Mouse (Mus musculus) midbrain, embryonic 16.5 days (tissue): ENCODE results near the gene Psmc5. TPM values are rescaled to one million over a fixed set of nuclear protein-coding genes. Genes with fewer than 3 reads are reported as not detected.
"Not testable (repeated sequence)": the region's sequence is repeated elsewhere in the genome, so short reads cannot be mapped to it uniquely, and the experiment has no call there.

Experiments used
- ATAC-seq: fragments of 200-750 bp; cut with Nextera tagmentation; 2 replicates; pipeline ENCODE4 v1.8.0; 2017; ENCODE audit warnings: moderate TSS enrichment
- H3K27ac ChIP-seq: fragments of 300-500 bp; sonication (generic); 2 replicates; pipeline ENCODE4 v1.5.1; 2014; ENCODE audit warnings: mild to moderate bottlenecking, low read length, mixed read lengths
- H3K27me3 ChIP-seq: fragments of 300-500 bp; sonication (generic); 2 replicates; pipeline ENCODE4 v1.6.1; 2014; ENCODE audit warnings: low read depth, low read length, mixed read lengths; ENCODE audit not compliant: control insufficient read depth, insufficient read depth
- H3K36me3 ChIP-seq: fragments of 300-500 bp; sonication (generic); 2 replicates; pipeline ENCODE4 v1.6.1; 2014; ENCODE audit warnings: mild to moderate bottlenecking, low read length, moderate library complexity, mixed read lengths; ENCODE audit not compliant: control insufficient read depth, insufficient read depth
- H3K4me1 ChIP-seq: fragments of 300-500 bp; sonication (generic); 2 replicates; pipeline ENCODE4 v1.6.1; 2014; ENCODE audit warnings: mild to moderate bottlenecking, low read length, mixed read lengths; ENCODE audit not compliant: control insufficient read depth, insufficient read depth
- H3K4me2 ChIP-seq: fragments of 300-500 bp; sonication (generic); 2 replicates; pipeline ENCODE4 v1.6.1; 2014; ENCODE audit warnings: mild to moderate bottlenecking, low read length, mixed read lengths
- H3K4me3 ChIP-seq: fragments of 300-500 bp; sonication (generic); 2 replicates; pipeline ENCODE4 v1.5.1; 2014; ENCODE audit warnings: low read depth, mild to moderate bottlenecking, low read length, moderate library complexity, mixed read lengths
- H3K9ac ChIP-seq: fragments of 300-500 bp; sonication (generic); 2 replicates; pipeline ENCODE4 v1.6.1; 2014; ENCODE audit warnings: low read depth, low read length, mixed read lengths
- H3K9me3 ChIP-seq: fragments of 300-500 bp; sonication (generic); replicated peaks from 2 replicates; pipeline ENCODE4 v1.6.1; 2014; ENCODE audit warnings: mild to moderate bottlenecking, low read length, mixed read lengths; ENCODE audit not compliant: control insufficient read depth, poor library complexity, severe bottlenecking
- WGBS: fragments of 180-500 bp; shearing (Covaris S2); extraction: QIAGEN DNeasy Blood & Tissue Kit; methylation state at CpG from one replicate; pipeline ENCODE4 v1.1.7; 2014; 5-methylcytosine and 5-hydroxymethylcytosine counted together
- polyA plus RNA-seq: library from polyadenylated mRNA; unstranded; fragments of >200 nt; fragmentation: Nextera tagmentation; extraction: Ambion mirVana; gene quantifications from 2 replicates; pipeline ENCODE4 v1.2.1, GENCODE M21; 2015

Gene Psmc5
- polyA plus RNA-seq, result 278 and 285 TPM in 2 replicates

- Histone ChIP-seq H3K27me3 (no peaks in the 10 kb centered on the region), H3K4me1 (peaks cover 19% of the 10 kb centered on the region), H3K4me2 (peak within 1 kb of the TSS; percentile 98), H3K27ac (peak within 1 kb of the TSS; percentile 80), H3K36me3 (peaks cover 20% of the 10 kb centered on the region), H3K4me3 (peak within 1 kb of the TSS; percentile 71), H3K9me3 (no peaks in the 10 kb centered on the region), H3K9ac (peak within 1 kb of the TSS; percentile 76)
- WGBS, result under 1% methylated on average over 42 of the region's 42 CpGs
- ATAC-seq, result peak; percentile 95
These were observed at the start of gene Psmc5, which contains the start of gene Ftsj3 for GRCm38 (mm10) chr11:106255685-106256451. Gene Psmc5, plus strand, starts transcription at chr11:106256154. Gene Ftsj3, minus strand, starts transcription at chr11:106256079.

GRCm38 (mm10) chr11:106212771-106213170, 43.2 kb upstream of the Psmc5 start:
- ATAC-seq, result no peak
- H3K4me1 ChIP-seq, result peaks cover 16% of the 10 kb centered on the region
- H3K4me2 ChIP-seq, result no peak overlapping the region
- no peak overlapping the region for H3K4me3 ChIP-seq
- H3K27ac ChIP-seq, result no peak overlapping the region
- no peaks in the 10 kb centered on the region for H3K9me3 ChIP-seq
- no peak overlapping the region for H3K9ac ChIP-seq
- WGBS, result 92% methylated on average over 8 of the region's 8 CpGs
- no peaks in the 10 kb centered on the region for H3K27me3 ChIP-seq
- peaks cover 28% of the 10 kb centered on the region for H3K36me3 ChIP-seq

GRCm38 (mm10) chr11:106214856-106215255, 41.1 kb upstream of the Psmc5 start:
- Histone ChIP-seq H3K4me3 (no peak overlapping the region; the same call in 1 of the 2 replicates), H3K27ac (no peak overlapping the region), H3K4me1 (peaks cover 32% of the 10 kb centered on the region), H3K36me3 (peaks cover 16% of the 10 kb centered on the region), H3K4me2 (peak overlapping the region; percentile 67; the same call in 1 of the 2 replicates), H3K27me3 (no peaks in the 10 kb centered on the region), H3K9ac (no peak overlapping the region), H3K9me3 (no peaks in the 10 kb centered on the region)
- ATAC-seq, result no peak
- WGBS, result 96% methylated on average over 5 of the region's 5 CpGs

- H3K4me1 ChIP-seq, result peaks cover 35% of the 10 kb centered on the region
- ATAC-seq, result no peak
- peak overlapping the region; percentile 95; the same call in 1 of the 2 replicates for H3K27ac ChIP-seq
- H3K9me3 ChIP-seq, result no peaks in the 10 kb centered on the region
- peaks cover 12% of the 10 kb centered on the region for H3K36me3 ChIP-seq
- H3K4me3 ChIP-seq, result peak overlapping the region; percentile 98
- H3K9ac ChIP-seq, result peak overlapping the region; percentile 83
- WGBS, result 27% methylated on average over 7 of the region's 7 CpGs
- H3K4me2 ChIP-seq, result peak overlapping the region; percentile 67
- H3K27me3 ChIP-seq, result no peaks in the 10 kb centered on the region
These were observed 40.5 kb upstream of the Psmc5 start for GRCm38 (mm10) chr11:106215450-106215859.

GRCm38 (mm10) chr11:106215927-106216729, 39.8 kb upstream of the Psmc5 start, which contains the start of gene Ccdc47:
Gene Ccdc47, minus strand, starts transcription at chr11:106216344.
- no peaks in the 10 kb centered on the region for H3K27me3 ChIP-seq
- no peaks in the 10 kb centered on the region for H3K9me3 ChIP-seq
- ATAC-seq, result peak; percentile 99
- H3K9ac ChIP-seq, result peak within 1 kb of the TSS; percentile 96
- H3K36me3 ChIP-seq, result peaks cover 7% of the 10 kb centered on the region; the same call in 1 of the 2 replicates
- peak within 1 kb of the TSS; percentile 98 for H3K4me3 ChIP-seq
- under 1% methylated on average over 46 of the region's 46 CpGs for WGBS
- H3K27ac ChIP-seq, result peak within 1 kb of the TSS; percentile 95
- H3K4me2 ChIP-seq, result peak within 1 kb of the TSS; percentile 73
- peaks cover 35% of the 10 kb centered on the region for H3K4me1 ChIP-seq

- under 1% methylated on average over 69 of the region's 70 CpGs for WGBS
- Histone ChIP-seq H3K4me3 (peak within 1 kb of the TSS; percentile 98), H3K9me3 (no peaks in the 10 kb centered on the region), H3K36me3 (peaks cover under 1% of the 10 kb centered on the region; the same call in 1 of the 2 replicates), H3K27me3 (no peaks in the 10 kb centered on the region), H3K4me2 (peak within 1 kb of the TSS; percentile 73), H3K9ac (peak within 1 kb of the TSS; percentile 96), H3K27ac (peak within 1 kb of the TSS; percentile 95), H3K4me1 (peaks cover 35% of the 10 kb centered on the region)
- peak; percentile 96 for ATAC-seq
These were observed 39.0 kb upstream of the Psmc5 start, which contains the start of gene Ddx42 for GRCm38 (mm10) chr11:106216730-106217490. Gene Ddx42, plus strand, starts transcription at chr11:106216926.

- no peak for ATAC-seq
- Histone ChIP-seq H3K4me1 (peaks cover 25% of the 10 kb centered on the region), H3K9me3 (no peaks in the 10 kb centered on the region), H3K27me3 (no peaks in the 10 kb centered on the region), H3K36me3 (peaks cover 5% of the 10 kb centered on the region; the same call in 1 of the 2 replicates), H3K9ac (no peak overlapping the region), H3K4me2 (no peak overlapping the region), H3K27ac (no peak overlapping the region), H3K4me3 (no peak overlapping the region)
- 93% methylated on average over 3 of the region's 3 CpGs for WGBS
These were observed 35.4 kb upstream of the Psmc5 start for GRCm38 (mm10) chr11:106220603-106221002.

GRCm38 (mm10) chr11:106233978-106234377, 22.0 kb upstream of the Psmc5 start:
- not testable (repeated sequence) for H3K4me3 ChIP-seq, ATAC-seq, H3K27ac ChIP-seq, H3K4me1 ChIP-seq, H3K9ac ChIP-seq, H3K9me3 ChIP-seq, H3K27me3 ChIP-seq, H3K4me2 ChIP-seq
- WGBS, result 83% methylated on average over 8 of the region's 8 CpGs
- H3K36me3 ChIP-seq, result peaks cover 30% of the 10 kb centered on the region
